Mouse (Mus musculus): ENCODE results near the gene Tiam1. TPM values are rescaled to one million over a fixed set of nuclear protein-coding genes. Genes with fewer than 3 reads are reported as not detected.

Gene Tiam1
- polyA plus RNA-seq, 1 experiment from 2014 or later, result 29.0 TPM

DNA sequence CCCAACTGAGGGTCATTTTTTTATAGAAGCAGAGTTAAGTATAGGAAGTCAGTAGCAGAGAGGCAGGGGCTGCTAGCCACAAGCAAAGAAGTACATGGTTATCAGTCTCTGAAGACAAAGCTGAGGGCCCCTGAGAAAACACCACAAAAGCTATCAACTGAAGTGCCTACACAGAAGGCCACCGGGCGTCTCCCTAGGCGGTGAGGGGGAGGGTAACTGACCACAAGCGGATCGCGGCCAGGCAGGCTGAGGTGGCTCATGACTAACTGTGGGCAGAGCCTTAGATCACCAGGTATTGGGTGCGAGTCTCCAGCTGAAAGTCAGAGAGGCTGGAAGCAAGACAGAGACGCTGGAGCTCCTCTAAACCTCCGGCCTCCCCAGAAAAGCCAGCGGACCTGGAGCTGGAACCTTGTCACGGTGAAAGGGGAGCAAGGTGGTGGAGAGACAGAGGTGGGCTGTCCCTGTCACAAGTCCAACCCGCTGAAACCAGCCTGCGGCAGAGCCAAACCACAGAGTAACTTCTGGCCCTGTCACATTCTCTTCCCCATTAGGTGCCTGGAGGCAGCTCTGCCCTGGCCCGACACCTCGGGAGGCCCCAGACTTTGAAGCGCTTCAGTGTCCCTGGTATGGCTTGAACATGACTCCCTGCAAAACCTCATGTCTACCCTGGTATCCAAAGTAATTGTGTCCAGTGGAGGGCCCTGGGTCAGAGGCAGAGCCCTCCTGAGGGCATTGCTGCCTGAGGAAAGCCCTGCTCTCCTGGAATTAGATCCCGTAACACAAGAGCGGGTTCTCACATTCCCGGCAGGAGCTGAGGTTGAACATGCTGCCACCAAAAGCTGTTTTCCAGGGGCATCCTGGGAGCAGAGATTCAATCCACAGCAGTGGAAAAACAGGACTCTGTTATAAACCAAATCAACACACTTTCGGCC lies 271.3 kb downstream of the Tiam1 start:
- ATAC-seq (ENCODE audit: low FRiP score), result no peak
- Histone ChIP-seq H3K4me3 (no peak overlapping the region), H3K4me1 (replicated peaks) (peaks cover 44% of the 10 kb centered on the region), H3K36me3 (peaks cover 16% of the 10 kb centered on the region), H3K9ac (no peak overlapping the region), H3K9me3 (no peaks in the 10 kb centered on the region), H3K4me2 (no peak overlapping the region), H3K27ac (peak overlapping the region; percentile 44; the same call in 1 of the 2 replicates), H3K27me3 (no peaks in the 10 kb centered on the region)
- WGBS, result 81% methylated on average over 20 of the region's 20 CpGs

DNA sequence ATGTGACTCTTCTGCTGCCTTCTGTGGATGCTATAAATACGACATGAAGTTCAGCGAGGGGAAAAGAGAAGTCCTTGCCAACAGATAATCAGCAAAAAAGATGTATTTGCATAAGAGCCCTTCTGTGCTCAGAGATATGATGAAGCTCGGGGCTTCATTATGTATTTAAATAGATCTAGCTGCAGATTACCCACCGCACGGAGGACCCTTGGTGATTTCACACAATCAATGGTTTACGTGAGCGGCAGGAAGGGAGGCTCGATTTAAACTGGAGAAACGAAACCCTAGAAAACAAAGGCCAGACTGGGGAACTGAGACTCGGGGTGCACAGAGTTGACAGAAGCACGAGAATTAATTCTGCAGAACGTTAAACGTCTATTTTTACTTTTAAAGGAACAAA lies 272.2 kb downstream of the Tiam1 start:
- H3K4me2 ChIP-seq, result no peak overlapping the region
- no peaks in the 10 kb centered on the region for H3K9me3 ChIP-seq
- peaks cover 44% of the 10 kb centered on the region for H3K4me1 ChIP-seq (replicated peaks)
- H3K27ac ChIP-seq, result peak overlapping the region; percentile 44
- WGBS, result 66% methylated on average over 13 of the region's 13 CpGs
- peaks cover 16% of the 10 kb centered on the region for H3K36me3 ChIP-seq
- no peak for ATAC-seq (ENCODE audit: low FRiP score)
- H3K27me3 ChIP-seq, result no peaks in the 10 kb centered on the region
- H3K9ac ChIP-seq, result no peak overlapping the region
- no peak overlapping the region for H3K4me3 ChIP-seq

- Histone ChIP-seq H3K27me3 (no peaks in the 10 kb centered on the region), H3K9ac (no peak overlapping the region), H3K4me3 (no peak overlapping the region), H3K9me3 (no peaks in the 10 kb centered on the region), H3K4me1 (replicated peaks) (peaks cover 42% of the 10 kb centered on the region), H3K36me3 (peaks cover 17% of the 10 kb centered on the region), H3K27ac (no peak overlapping the region), H3K4me2 (no peak overlapping the region)
- no peak for ATAC-seq (ENCODE audit: low FRiP score)
- WGBS, result 97% methylated on average over 6 of the region's 6 CpGs
Measured at GRCm38 (mm10) chr16:89870059-89870458, 273.5 kb downstream of the Tiam1 start.

- peaks cover 30% of the 10 kb centered on the region for H3K4me1 ChIP-seq (replicated peaks)
- H3K9ac ChIP-seq, result no peak overlapping the region
- no peaks in the 10 kb centered on the region for H3K27me3 ChIP-seq
- no peak overlapping the region for H3K4me3 ChIP-seq
- H3K9me3 ChIP-seq, result no peaks in the 10 kb centered on the region
- no peak overlapping the region for H3K4me2 ChIP-seq
- 89% methylated on average over 3 of the region's 3 CpGs for WGBS
- H3K36me3 ChIP-seq, result peaks cover 17% of the 10 kb centered on the region
- no peak for ATAC-seq (ENCODE audit: low FRiP score)
- no peak overlapping the region for H3K27ac ChIP-seq
Measured at GRCm38 (mm10) chr16:89868502-89868901, 275.1 kb downstream of the Tiam1 start.

- Histone ChIP-seq H3K9ac (no peak overlapping the region), H3K9me3 (no peaks in the 10 kb centered on the region), H3K4me3 (no peak overlapping the region), H3K4me2 (no peak overlapping the region), H3K27ac (0 out of 2 replicates have a peak overlapping the region, but pooled peaks have one; percentile 5), H3K27me3 (no peaks in the 10 kb centered on the region), H3K36me3 (peaks cover 17% of the 10 kb centered on the region), H3K4me1 (replicated peaks) (peaks cover 30% of the 10 kb centered on the region)
- WGBS, result 73% methylated on average over 26 of the region's 26 CpGs
- ATAC-seq (ENCODE audit: low FRiP score), result no peak
Measured at GRCm38 (mm10) chr16:89867212-89867829, 276.2 kb downstream of the Tiam1 start.

- 86% methylated on average over 17 of the region's 17 CpGs for WGBS
- Histone ChIP-seq H3K27me3 (no peaks in the 10 kb centered on the region), H3K9ac (no peak overlapping the region), H3K36me3 (peaks cover 17% of the 10 kb centered on the region), H3K9me3 (no peaks in the 10 kb centered on the region), H3K27ac (no peak overlapping the region), H3K4me2 (no peak overlapping the region), H3K4me3 (no peak overlapping the region), H3K4me1 (replicated peaks) (peaks cover 25% of the 10 kb centered on the region)
- no peak for ATAC-seq (ENCODE audit: low FRiP score)
Measured at GRCm38 (mm10) chr16:89865136-89865535, 278.4 kb downstream of the Tiam1 start.

- WGBS, result 68% methylated on average over 3 of the region's 3 CpGs
- no peak overlapping the region for H3K4me3 ChIP-seq
- no peak for ATAC-seq (ENCODE audit: low FRiP score)
- H3K9me3 ChIP-seq, result no peaks in the 10 kb centered on the region
- no peak overlapping the region for H3K27ac ChIP-seq
- peaks cover 18% of the 10 kb centered on the region for H3K36me3 ChIP-seq
- no peaks in the 10 kb centered on the region for H3K27me3 ChIP-seq
- no peak overlapping the region for H3K9ac ChIP-seq
- no peak overlapping the region for H3K4me2 ChIP-seq
- peaks cover 25% of the 10 kb centered on the region for H3K4me1 ChIP-seq (replicated peaks)
Measured at GRCm38 (mm10) chr16:89864710-89865109, 278.9 kb downstream of the Tiam1 start.

DNA sequence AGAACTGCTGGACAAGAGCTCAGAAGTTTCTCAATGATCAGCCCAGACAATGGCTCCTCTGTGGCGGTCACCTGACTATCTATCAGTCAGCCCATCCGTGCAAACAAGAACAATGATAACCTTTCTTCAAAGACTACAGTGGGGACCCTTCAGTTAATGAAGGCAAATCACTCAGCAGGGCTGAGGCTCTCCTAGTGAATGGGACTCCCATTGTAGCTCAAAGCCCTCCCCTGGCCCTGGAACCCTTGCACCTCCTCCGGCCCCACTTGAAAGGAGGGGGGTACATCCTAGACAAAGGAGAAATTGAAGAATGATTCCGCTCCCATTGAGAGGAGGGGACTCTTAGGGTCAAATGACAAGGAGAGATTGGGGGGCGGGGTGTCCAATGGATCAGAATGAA lies 280.3 kb downstream of the Tiam1 start:
- H3K4me1 ChIP-seq (replicated peaks), result peaks cover 25% of the 10 kb centered on the region
- H3K4me2 ChIP-seq, result no peak overlapping the region
- H3K9ac ChIP-seq, result no peak overlapping the region
- no peak overlapping the region for H3K27ac ChIP-seq
- 15% methylated on average over 5 of the region's 5 CpGs for WGBS
- 0 out of 2 replicates have a peak, but pooled peaks have one; percentile 12 for ATAC-seq (ENCODE audit: low FRiP score)
- no peak overlapping the region for H3K4me3 ChIP-seq
- H3K27me3 ChIP-seq, result no peaks in the 10 kb centered on the region
- peaks cover 28% of the 10 kb centered on the region for H3K36me3 ChIP-seq
- H3K9me3 ChIP-seq, result no peaks in the 10 kb centered on the region

- no peak for ATAC-seq (ENCODE audit: low FRiP score)
- Histone ChIP-seq H3K36me3 (peaks cover 21% of the 10 kb centered on the region), H3K9me3 (no peaks in the 10 kb centered on the region), H3K27ac (no peak overlapping the region), H3K4me1 (replicated peaks) (peaks cover 25% of the 10 kb centered on the region), H3K4me2 (no peak overlapping the region), H3K4me3 (no peak overlapping the region), H3K27me3 (no peaks in the 10 kb centered on the region), H3K9ac (no peak overlapping the region)
- 63% methylated on average over 5 of the region's 5 CpGs for WGBS
Measured at GRCm38 (mm10) chr16:89861531-89861930, 282.0 kb downstream of the Tiam1 start.

GRCm38 (mm10) chr16:89860708-89861107 lies 282.9 kb downstream of the Tiam1 start:
- no peaks in the 10 kb centered on the region for H3K27me3 ChIP-seq
- peaks cover 19% of the 10 kb centered on the region for H3K36me3 ChIP-seq
- no peak overlapping the region for H3K4me2 ChIP-seq
- H3K9ac ChIP-seq, result no peak overlapping the region
- no peak overlapping the region for H3K27ac ChIP-seq
- ATAC-seq (ENCODE audit: low FRiP score), result peak; percentile 34; the same call in 1 of the 2 replicates
- WGBS, result 41% methylated on average over 6 of the region's 6 CpGs
- no peak overlapping the region for H3K4me3 ChIP-seq
- H3K4me1 ChIP-seq (replicated peaks), result peaks cover 25% of the 10 kb centered on the region
- no peaks in the 10 kb centered on the region for H3K9me3 ChIP-seq

DNA sequence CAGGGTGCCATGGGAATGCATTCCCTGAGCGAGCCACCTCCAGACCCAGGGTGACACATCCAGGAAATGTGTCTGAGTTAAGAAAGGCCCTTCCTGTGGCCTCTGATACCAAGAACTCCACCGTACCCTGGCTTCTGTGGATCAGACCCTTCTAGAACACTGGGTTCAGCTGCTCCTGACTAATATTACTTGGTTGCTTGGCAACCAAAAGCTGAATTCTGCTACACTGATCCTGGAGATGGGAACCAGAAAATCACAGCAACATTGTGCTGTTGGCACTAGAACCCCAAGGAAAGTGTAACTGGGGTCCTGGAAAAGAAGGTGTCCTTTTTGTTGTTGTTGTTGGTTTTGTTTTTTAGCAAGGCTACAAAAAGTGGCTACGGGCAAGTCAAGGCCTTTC lies 285.9 kb downstream of the Tiam1 start:
- no peak overlapping the region for H3K27ac ChIP-seq
- H3K4me2 ChIP-seq, result no peak overlapping the region
- no peak for ATAC-seq (ENCODE audit: low FRiP score)
- peaks cover 15% of the 10 kb centered on the region; the same call in 1 of the 2 replicates for H3K4me1 ChIP-seq (replicated peaks)
- no peaks in the 10 kb centered on the region for H3K27me3 ChIP-seq
- H3K36me3 ChIP-seq, result peaks cover 27% of the 10 kb centered on the region
- no peak overlapping the region for H3K9ac ChIP-seq
- H3K9me3 ChIP-seq, result no peaks in the 10 kb centered on the region
- WGBS, result 74% methylated on average over 3 of the region's 3 CpGs
- no peak overlapping the region for H3K4me3 ChIP-seq

DNA sequence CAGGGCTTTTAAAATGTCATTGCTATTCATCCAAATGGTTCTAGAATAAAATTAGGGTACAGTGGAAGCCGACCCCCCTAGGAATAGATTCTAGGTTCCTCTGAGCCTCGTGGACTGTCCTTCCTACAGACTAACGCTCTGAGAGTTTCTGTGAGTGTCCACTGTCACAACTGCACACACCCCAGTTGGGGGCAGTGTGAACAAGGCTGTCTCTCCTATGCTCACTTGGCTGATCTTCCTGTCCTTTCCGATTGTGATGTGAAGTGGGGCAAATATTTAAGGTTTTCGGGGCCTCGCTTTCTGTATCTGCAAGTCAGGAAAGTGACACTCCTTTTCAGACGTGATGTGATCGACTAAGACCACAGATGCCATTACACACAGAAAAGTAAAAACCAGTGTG lies 288.8 kb downstream of the Tiam1 start:
- Histone ChIP-seq H3K4me3 (no peak overlapping the region), H3K27me3 (no peaks in the 10 kb centered on the region), H3K9me3 (no peaks in the 10 kb centered on the region), H3K4me1 (replicated peaks) (no peaks in the 10 kb centered on the region), H3K4me2 (no peak overlapping the region), H3K36me3 (peaks cover 30% of the 10 kb centered on the region), H3K27ac (no peak overlapping the region), H3K9ac (no peak overlapping the region)
- WGBS, result 84% methylated on average over 8 of the region's 8 CpGs
- no peak for ATAC-seq (ENCODE audit: low FRiP score)

Data from hindbrain, embryonic 13.5 days (tissue).